Mouse (Mus musculus) megakaryocyte progenitor cell, adult 5-6 weeks (primary cell): Measurements from ENCODE around the gene Ceacam10. TPM values are rescaled to one million over a fixed set of nuclear protein-coding genes. Genes with fewer than 3 reads are reported as not detected.

Experiments
- ATAC-seq: replicated peaks from 2 replicates; pipeline ENCODE4 v1.8.0; 2016; ENCODE audit warnings: mild to moderate bottlenecking, moderate TSS enrichment, inconsistent platforms; ENCODE audit not compliant: poor library complexity
- total RNA-seq, 2 experiments: library from RNA; stranded (forward) in 1 of 2; stranded (reverse) in 1 of 2; fragments of 157-497, 149-512 nt in 1 of 2; fragments of 200-1000 nt in 1 of 2; gene quantifications; 2 replicates each; pipeline versions ENCODE4 v1.2.3 to v1.2.4; 2015 to 2017

The Ceacam10 gene
- 0.44 and 2.6 TPM in 2 replicates for total RNA-seq (2015)
- total RNA-seq (2017): 1.3 and 2.8 TPM in 2 replicates

GRCm38 (mm10) chr7:24776918-24777317, at the start of gene Ceacam10:
Gene Ceacam10 (plus strand): TSS chr7:24777206.
- peak; percentile 48 for ATAC-seq

GRCm38 (mm10) chr7:24735970-24736670, 40.9 kb upstream of the Ceacam10 start:
- peak; percentile 85 for ATAC-seq

GRCm38 (mm10) chr7:24750695-24751094, 26.3 kb upstream of the Ceacam10 start:
- ATAC-seq: no peak

- no peak for ATAC-seq
These were observed 25.4 kb upstream of the Ceacam10 start for GRCm38 (mm10) chr7:24751610-24752009.

- peak; percentile 72 for ATAC-seq
These were observed 23.5 kb upstream of the Ceacam10 start for GRCm38 (mm10) chr7:24753476-24753875.

- peak; percentile 41 for ATAC-seq
These were observed 18.5 kb upstream of the Ceacam10 start for GRCm38 (mm10) chr7:24758520-24758919.

- 0 out of 2 replicates have a peak, but pooled peaks have one; percentile 17 for ATAC-seq
These were observed 16.8 kb upstream of the Ceacam10 start, which contains the start of gene Cd177 for GRCm38 (mm10) chr7:24760211-24760610. Gene Cd177 (minus strand): TSS chr7:24760311.

GRCm38 (mm10) chr7:24761161-24761560, 15.8 kb upstream of the Ceacam10 start:
- peak; percentile 56 for ATAC-seq

- ATAC-seq: no peak
These were observed 14.4 kb upstream of the Ceacam10 start for GRCm38 (mm10) chr7:24762574-24762973.

- no peak for ATAC-seq
These were observed 5.6 kb upstream of the Ceacam10 start for GRCm38 (mm10) chr7:24771361-24771760.

- no peak for ATAC-seq
These were observed 3.0 kb upstream of the Ceacam10 start for GRCm38 (mm10) chr7:24773942-24774535.

GRCm38 (mm10) chr7:24776145-24776544, 861 bp upstream of the Ceacam10 start:
- no peak; the same call in 1 of the 2 replicates for ATAC-seq

GRCm38 (mm10) chr7:24797918-24798317, 20.9 kb downstream of the Ceacam10 start:
- no peak for ATAC-seq

- ATAC-seq: no peak
These were observed 25.3 kb downstream of the Ceacam10 start for GRCm38 (mm10) chr7:24802149-24802767.

GRCm38 (mm10) chr7:24804826-24805225, 27.8 kb downstream of the Ceacam10 start:
- ATAC-seq: no peak

- ATAC-seq: no peak
These were observed 32.0 kb downstream of the Ceacam10 start for GRCm38 (mm10) chr7:24809041-24809440.

GRCm38 (mm10) chr7:24817502-24817901, 40.5 kb downstream of the Ceacam10 start:
- ATAC-seq: peak; percentile 97

- peak; percentile 32 for ATAC-seq
These were observed 47.4 kb downstream of the Ceacam10 start for GRCm38 (mm10) chr7:24824452-24824851.

- no peak for ATAC-seq
These were observed 50.2 kb downstream of the Ceacam10 start for GRCm38 (mm10) chr7:24827181-24827580.
